Mouse (Mus musculus) lung, postnatal 25 days (tissue): ENCODE measurements around the gene Dennd5a.
A peak's percentile ranks its signal among the peaks of the same experiment; 100 is the strongest.

Source experiments
- DNase-seq: peaks from one replicate; pipeline ENCODE4 v3.0.0; 2022; ENCODE audit warnings: low spot score

Gene Dennd5a

GRCm38 (mm10) chr7:109881561-109882099, 78.6 kb downstream of the Dennd5a start:
- DNase-seq = no peak

GRCm38 (mm10) chr7:109879158-109879557, 81.1 kb downstream of the Dennd5a start:
- peak; percentile 41 for DNase-seq

GRCm38 (mm10) chr7:109876085-109876484, 84.2 kb downstream of the Dennd5a start:
- DNase-seq = no peak

- DNase-seq = no peak
Observed at GRCm38 (mm10) chr7:109875598-109875997, 84.7 kb downstream of the Dennd5a start.

GRCm38 (mm10) chr7:109875033-109875432, 85.2 kb downstream of the Dennd5a start:
- no peak for DNase-seq

GRCm38 (mm10) chr7:109873170-109873569, 87.1 kb downstream of the Dennd5a start:
- DNase-seq = no peak

GRCm38 (mm10) chr7:109871232-109871631, 89.0 kb downstream of the Dennd5a start:
- no peak for DNase-seq

GRCm38 (mm10) chr7:109868498-109868897, 91.8 kb downstream of the Dennd5a start:
- peak; percentile 52 for DNase-seq

GRCm38 (mm10) chr7:109866643-109867042, 93.6 kb downstream of the Dennd5a start:
- DNase-seq = no peak

GRCm38 (mm10) chr7:109865370-109866229, 94.7 kb downstream of the Dennd5a start, which contains the start of gene Scube2:
Gene Scube2, minus strand, starts transcription at chr7:109865679.
- DNase-seq = no peak

- no peak for DNase-seq
Observed at GRCm38 (mm10) chr7:109863561-109863960, 96.7 kb downstream of the Dennd5a start.

GRCm38 (mm10) chr7:109860162-109860561, 100.1 kb downstream of the Dennd5a start:
- no peak for DNase-seq

- DNase-seq = peak; percentile 14
Observed at GRCm38 (mm10) chr7:109859354-109859753, 100.9 kb downstream of the Dennd5a start.

GRCm38 (mm10) chr7:109852752-109853212, 107.5 kb downstream of the Dennd5a start:
- no peak for DNase-seq

- no peak for DNase-seq
Observed at GRCm38 (mm10) chr7:109852017-109852416, 108.3 kb downstream of the Dennd5a start.

- DNase-seq = no peak
Observed at GRCm38 (mm10) chr7:109850531-109850930, 109.7 kb downstream of the Dennd5a start.

- no peak for DNase-seq
Observed at GRCm38 (mm10) chr7:109849750-109850434, 110.4 kb downstream of the Dennd5a start.

- DNase-seq = no peak
Observed at GRCm38 (mm10) chr7:109848867-109849733, 111.2 kb downstream of the Dennd5a start.

- DNase-seq = no peak
Observed at GRCm38 (mm10) chr7:109844100-109844499, 116.2 kb downstream of the Dennd5a start.
